Mouse (Mus musculus): ENCODE data around the gene Cbx7.

The Cbx7 gene

DNA sequence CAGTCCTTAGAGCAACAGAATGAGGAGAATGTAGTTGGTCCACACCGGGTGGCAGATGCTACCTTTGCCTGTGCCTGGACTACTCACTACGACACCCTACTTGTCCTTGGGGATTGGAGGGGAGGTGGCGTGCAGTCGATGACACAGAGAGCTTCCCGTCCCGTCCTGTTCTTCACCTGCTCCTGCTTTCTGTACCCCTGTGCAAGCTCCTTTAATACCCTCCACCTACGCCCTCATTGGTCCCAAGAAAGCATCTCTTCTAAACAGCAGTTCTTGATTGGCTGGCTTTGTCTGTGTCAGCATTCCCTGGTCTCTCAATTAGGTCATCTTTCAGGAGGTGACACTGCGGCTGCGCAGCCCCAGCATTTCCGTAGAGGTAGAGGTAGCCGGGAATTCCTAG is at the start of gene Cbx7:
Gene Cbx7 (minus strand): TSS at position 180 of the 400 bp plus-strand sequence.
- DNase-seq (ENCODE audit: low read depth, low spot score) = no peak

DNA sequence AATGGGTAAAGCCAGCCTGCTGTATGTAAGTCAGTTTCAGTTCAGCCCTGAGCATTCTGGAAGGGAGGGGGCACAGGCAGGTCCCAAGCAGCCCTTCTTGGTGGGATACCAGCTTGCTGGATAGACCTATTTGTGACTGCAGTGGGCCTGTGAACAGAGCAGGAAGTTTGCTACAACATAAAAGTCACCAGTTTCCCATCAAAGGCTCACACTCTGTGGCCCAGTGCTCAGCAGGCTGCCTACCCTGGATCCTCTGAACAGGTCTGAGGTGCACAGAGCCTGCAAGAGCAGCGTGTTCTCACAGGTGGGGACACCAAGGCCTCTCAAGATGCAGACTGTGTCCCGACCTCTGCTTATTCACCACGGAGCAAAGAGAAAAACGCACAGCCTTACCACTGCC is 49.6 kb upstream of the Cbx7 start:
- DNase-seq (ENCODE audit: low read depth, low spot score) = no peak

DNA sequence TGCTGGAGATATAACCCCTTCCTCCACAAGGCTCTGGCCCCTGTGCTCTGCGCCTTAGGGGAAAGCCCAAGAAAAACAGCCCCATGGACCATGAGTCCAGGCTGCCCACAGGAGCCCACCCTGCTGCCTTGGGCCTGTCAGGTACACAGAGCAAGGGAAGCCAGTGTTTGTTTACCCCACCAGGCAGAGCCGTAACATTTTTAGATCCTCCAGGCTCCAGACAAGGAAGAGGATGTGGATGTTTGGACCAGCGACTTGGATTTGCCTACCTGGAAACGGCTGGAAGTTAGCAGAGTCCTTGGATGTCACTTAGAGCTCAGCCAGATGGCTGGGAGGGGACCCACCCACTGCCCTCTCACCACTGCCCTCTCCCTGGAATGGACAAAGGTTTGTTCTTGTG is 48.7 kb upstream of the Cbx7 start:
- DNase-seq (ENCODE audit: low read depth, low spot score) = no peak

DNA sequence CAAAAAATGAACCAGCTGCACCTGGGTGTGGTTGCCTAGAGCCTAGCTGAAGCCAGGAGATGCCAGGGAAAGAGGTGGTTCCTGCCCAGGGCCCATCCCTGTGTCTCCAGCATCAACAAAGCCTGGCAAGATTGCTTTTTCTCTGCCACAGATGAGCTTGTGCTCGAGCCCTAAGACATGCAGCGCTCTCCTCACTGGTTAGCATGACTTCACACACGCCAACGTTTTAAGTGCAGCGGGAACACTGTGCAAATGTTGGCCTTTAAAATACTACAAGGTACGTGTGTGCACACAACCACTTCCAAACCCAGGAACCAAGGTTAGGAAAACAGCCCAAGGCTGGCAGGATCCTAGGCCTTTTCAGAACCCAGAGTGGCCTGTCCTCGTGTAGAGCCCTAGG is 48.3 kb upstream of the Cbx7 start:
- no peak for DNase-seq (ENCODE audit: low read depth, low spot score)

DNA sequence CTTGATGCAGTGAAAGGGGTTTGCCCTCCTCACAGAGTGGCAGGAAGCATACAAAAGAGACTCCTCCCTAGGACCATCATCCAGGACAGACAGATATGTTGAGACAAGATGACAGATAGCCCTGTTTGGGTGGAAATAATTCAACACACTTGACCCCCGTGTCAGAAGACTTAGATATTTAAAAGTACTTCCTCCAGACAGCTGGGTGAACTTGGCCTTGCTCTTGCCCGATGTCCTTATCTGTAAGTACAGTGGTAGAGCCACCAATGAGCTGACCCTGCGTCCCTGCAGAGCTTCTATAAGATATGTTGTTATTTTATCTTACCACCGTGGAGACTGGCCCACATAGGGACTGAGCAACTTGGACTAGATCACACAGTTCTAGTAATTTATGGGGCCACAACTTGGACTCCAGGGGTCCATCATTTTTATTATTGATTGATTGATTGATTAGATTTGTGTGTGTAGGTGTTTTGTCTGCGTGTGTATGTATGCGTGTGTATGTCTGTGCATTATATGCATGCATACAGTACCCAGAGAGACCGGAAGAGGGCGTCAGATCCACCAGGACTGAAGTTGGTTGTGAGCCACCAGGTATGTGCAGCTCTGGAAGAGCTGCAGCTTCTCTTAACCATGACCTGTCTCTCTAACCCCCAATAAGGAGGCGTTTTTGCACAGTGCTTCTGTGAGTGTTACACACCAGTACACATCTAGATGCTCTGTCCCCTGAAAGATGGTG is 45.8 kb upstream of the Cbx7 start:
- DNase-seq (ENCODE audit: low read depth, low spot score) = no peak

DNA sequence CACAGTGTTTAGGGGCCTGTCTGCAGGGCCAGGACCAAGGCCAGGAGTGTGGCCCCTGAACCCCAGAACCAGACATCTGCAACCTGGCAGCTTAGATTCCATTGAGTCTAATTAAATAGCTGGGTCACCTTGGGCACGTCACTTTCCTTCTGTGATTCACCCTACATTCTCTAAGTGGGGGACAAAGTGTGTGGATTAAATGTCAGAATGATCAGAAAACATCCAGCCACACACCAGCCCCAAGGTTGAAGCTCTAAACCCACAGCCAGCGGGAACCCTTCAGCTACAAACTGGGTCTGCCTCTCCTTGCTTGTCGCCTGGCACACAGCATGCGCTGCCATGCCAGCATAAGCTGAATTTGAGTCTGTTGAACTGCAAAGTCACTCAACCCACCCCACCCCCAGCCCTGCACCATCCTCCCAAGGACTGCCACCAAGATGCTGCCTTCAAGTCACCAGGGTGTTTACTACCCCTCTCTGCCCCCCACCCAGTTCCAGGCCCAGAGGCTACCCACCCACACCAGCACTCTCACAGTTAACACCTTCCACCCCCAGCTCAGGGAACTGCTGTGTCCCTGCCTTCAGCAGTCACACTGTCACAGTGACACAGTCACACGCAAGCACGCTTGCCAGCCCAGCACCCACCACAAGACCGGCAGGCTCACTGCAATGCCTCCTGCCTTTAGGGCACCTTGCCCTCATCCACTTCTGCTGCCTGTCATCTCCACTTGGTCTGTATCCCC is 44.5 kb upstream of the Cbx7 start:
- DNase-seq (ENCODE audit: low read depth, low spot score) = no peak

DNA sequence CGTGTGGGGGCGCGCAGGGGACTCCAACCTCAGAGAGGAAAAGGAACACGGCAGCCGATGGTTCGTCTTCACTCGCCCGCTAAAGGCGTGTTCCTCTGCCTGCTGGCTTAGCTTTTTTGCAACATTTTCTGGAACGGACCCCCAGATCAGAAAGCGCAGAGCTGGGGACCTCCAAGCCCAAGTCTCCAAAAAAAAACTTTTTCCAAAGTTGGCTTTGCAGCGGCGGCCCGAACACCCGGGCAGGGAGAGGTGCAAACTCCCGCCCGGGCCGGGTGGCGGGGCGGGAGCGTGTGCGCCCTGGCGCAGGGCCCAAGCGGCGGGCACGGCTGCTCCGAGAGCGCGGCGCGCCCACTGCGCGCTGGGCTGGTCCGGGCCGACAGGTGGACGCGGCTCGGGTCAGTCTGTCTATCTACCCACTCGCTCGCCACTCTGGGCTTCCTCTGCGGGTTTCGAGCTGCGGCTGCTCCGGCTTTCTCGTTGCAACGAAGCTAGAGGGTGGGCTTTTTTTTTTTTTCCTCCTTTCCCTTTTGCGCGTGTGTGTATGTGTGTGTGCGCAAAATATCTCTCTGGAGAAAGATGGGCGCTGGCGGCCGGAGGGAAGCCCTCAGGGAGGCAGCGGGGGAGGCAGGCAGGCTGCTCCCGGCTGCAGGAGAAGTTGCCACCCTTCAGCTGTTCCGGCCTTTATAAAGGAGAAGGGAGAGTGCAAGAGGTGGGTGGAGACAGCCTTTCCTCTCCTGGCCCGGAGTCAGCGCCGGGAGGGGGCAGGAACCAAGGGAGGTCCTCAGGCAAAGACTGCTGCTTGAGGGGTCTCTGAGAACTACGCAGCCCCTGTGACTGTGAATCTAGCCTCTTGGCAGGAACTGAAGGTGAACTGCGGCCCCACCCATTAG is 43.6 kb upstream of the Cbx7 start, which contains the start of gene Pdgfb:
Gene Pdgfb (minus strand): TSS at position 657 of the 890 bp plus-strand sequence.
- no peak for DNase-seq (ENCODE audit: low read depth, low spot score)

DNA sequence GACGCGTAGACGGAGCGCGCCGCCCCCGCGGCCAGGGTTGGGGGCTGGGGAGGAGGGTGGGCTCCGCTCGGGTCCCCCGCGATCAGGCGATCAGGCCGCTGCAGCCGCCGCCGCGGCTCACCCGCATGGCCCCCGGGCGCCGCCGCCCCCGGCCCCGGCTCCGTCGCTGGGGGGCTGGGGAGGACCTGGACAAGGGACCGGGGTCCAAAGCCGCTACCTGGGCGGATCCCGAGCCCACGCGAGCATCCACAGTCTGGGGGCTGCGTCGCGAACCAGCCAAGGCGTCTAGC is 43.1 kb upstream of the Cbx7 start:
- DNase-seq (ENCODE audit: low read depth, low spot score) = no peak

DNA sequence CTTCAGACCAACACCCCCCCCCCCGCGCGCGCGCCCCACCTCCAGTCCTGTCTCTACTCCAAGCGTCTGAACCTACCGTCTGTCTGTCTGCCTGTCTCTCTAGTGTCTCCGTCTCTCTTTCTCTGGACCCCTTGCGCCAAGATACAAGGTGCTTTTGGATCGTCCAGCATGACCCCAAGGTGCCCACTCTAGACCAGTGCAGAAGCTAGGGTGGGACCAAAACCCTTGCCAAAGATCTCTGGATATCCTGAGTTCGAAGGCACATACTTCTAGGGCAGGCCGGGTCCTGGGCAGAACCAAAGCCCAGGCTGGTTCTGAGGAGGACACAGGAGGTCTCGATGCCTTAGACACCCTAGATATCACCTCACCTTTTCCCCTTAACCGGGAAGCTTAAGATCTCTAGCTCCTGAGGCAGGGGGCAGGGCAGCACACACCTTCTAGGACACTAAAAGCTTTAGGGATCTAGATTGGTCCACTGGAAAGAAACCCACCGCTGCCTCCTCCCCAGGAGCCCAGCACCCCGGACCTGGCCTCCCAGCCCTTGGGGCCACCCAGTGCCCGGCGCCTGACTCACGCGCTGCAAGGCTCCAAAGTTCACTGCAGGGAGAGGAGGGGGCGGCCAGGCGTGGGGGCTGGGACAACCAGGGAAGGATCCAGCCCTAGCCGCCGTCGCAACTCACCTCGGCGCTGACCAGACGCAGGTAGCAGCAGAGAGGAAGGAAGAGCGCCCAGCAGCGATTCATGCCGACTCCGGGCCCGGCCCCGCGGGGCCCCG is 42.5 kb upstream of the Cbx7 start:
- DNase-seq (ENCODE audit: low read depth, low spot score) = no peak

DNA sequence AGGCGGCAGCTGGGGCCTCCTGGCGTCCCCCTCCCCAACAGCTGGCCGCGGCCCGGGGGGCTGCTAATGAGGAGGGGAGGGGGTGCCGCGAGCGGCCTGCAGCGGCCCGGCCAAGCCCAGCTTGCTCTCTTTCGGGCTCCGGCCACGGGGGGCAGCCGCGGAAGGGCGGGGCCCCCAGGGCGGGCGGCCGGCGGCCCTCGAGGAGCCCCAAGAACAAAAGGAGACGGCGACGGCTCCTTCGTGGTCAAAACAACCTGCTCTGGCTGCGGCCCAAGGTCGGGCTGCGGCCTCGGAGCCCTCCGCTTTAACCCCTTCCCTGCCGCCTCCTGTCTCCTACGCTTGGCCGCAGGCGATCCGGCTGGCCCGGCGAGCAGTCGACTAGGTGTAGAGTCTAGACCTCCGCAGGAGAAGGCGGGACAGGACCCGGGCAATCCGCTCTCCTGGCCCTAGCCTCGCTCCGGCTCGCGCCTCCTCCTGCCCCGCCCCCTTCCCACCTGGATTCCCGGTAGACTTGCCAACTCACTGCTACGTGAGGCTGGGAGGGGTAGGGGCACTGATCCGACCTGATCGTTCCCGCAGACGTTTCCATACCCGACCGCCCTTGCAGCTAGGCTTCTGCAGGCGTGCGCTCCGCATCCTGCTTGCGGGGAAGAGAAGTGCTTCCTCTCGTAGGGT is 41.7 kb upstream of the Cbx7 start:
- no peak for DNase-seq (ENCODE audit: low read depth, low spot score)

DNA sequence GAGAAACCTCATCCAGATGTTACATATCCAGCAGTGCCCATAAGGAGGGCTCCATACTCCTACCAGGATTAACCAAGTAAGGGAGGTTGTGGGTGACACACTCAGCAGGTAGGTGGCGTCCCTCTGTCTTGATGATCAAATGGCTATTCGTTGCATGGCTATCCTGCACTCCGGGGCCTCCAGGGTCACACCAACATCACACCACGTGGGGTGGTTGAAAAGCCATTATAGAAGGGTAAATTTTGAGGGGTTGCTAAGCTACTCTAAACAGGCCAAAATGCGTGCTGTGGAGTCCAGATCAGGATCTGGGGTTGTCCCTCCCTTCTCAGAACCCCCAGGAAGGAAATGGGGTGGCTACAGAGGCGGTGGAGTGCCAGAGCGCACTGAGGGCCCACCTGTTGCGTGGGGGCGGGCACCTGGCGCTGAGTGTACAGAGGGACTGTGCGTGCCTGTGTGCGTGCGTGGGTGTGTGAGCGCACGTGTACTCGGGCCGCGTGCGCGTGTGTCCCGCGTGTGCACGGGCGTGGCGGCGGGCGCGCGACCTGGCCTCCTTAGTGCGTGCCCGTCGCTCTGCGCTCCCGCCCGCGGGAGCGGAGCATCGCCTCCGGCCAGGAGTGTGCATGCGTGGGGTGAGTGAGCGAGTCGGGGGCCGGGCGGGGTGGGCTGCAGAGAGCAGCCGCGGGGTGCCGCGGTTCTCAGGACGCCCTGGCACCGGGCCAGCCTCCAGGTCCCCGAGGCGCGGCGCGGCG is 41.0 kb upstream of the Cbx7 start:
- no peak for DNase-seq (ENCODE audit: low read depth, low spot score)

DNA sequence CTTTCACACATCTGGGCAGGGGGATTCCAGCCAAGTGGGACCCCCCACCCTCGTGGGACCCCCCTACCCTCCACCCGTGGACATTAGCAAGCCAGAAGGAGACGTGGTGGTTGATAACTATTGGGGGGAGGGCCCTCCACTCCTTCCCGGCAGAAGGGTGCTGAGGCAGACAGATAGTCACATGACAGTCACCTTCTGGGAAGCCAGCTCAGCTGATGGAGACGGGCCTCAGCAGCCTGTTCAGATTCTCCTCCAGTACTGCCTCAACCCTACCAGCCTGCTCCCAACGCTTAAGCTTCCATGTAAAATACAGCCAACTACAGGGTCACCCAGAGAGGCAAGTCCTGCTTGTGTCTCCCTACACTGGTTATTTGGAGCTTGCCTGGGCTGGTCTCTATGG is 40.3 kb upstream of the Cbx7 start:
- DNase-seq (ENCODE audit: low read depth, low spot score) = no peak

DNA sequence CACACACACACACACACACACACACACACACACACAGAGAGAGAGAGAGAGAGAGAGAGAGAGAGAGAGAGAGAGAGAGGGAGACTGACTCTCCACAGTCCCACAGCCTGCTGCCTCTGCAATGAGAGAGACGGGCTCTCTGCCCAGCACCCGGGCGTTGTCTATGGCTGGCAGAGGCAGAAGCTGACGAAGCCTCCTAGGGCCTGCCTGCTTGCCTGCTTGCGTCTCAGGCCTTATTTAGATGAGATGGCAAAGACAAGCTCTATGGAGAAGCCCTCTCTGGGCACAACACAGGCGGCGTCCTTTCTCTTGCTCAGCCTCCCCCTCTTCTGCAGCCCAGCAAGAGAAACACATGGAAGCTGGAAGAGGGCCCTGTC is 39.3 kb upstream of the Cbx7 start:
- no peak for DNase-seq (ENCODE audit: low read depth, low spot score)

DNA sequence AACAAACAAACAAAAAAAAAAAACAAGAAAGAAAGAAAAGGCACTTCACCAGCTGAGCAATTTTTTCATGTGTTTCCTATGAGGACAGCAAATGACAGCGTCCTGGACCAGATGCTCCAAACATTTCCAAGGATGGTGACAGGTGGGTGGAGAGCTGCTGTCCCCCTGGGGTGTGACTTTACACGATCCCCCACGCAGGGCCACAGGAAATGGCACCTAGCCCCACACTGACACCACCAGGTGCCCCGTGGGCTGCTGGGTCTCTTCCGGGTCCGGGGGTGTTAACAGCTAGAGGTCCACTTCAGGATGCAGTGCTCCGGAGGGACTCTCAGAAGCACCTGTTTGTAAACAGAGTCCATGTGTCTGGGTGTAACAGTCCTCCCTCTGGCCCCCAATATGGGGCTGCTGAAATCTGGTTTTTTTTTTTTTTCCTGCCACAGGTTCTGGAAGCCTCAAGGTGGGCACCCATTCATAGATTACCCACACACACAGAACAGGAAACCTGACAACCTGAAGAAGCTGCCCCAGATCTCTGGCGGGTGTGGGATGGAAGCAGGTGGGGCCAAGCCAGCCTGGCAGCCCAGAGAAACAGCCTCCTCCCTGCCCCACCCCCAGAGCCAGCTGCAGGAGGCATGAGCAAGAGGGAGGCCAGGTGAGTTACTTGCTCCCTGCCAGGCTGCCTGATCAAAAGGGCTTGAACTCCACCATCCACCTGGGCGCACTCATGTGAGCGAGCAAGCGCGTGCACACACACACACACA is 38.7 kb upstream of the Cbx7 start:
- DNase-seq (ENCODE audit: low read depth, low spot score) = no peak

DNA sequence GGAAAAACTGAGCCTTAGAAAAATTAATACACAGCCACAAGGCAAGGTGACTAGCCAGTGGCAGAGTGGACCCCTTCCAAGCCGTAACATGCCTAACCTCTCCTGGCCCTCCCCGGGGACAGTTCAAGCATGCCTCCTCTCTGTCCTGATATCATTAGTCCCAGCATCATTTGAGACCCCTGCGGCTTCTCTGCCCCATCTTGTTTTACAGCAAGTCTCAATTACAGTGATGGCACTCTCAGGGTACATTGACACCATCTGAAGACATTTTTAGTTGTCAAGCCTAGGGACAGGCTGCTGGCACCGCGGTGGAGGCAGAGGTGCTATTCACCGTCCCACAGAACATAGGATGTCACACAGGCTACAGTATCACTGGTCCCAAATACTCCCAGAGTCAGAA is 37.5 kb upstream of the Cbx7 start:
- no peak for DNase-seq (ENCODE audit: low read depth, low spot score)

DNA sequence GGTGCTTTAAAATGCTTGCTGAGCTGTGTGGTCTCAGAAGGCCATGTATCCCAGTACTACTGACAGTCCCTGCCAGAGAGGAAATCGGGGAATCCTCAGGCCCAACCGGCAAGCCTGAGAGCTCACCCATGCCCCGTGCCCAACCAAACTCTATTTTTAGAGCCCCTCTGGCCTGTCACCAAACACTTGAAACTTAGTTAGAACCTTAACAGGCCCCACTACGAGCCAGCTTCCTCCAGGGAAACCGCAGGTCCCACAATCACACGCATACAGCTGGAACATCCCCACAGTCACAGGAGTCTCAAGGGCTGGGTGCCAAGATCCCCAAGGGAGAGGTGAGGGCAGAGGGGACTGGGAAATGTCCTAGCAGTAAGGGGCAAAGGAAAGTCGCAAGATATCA is 35.2 kb upstream of the Cbx7 start:
- no peak for DNase-seq (ENCODE audit: low read depth, low spot score)

DNA sequence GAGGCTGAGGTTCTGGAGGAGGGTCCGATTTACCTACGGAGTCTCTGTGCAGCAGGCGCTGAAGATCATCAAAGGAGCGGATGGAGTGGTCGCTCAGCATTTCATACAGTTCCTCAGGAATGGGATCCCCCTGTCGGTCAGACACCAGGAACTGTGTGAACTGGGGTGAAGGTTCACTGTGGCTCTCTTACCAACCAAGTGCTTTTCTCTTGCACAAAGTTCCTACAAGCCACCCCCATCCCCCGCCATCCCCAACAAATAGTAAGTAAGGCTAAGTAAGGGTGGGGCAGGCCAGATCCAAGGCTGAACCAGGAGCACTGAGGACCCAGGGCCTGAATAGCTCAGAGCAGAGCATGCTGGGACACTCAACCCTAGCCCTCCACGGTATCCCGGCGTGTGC is 34.5 kb upstream of the Cbx7 start:
- no peak for DNase-seq (ENCODE audit: low read depth, low spot score)

DNA sequence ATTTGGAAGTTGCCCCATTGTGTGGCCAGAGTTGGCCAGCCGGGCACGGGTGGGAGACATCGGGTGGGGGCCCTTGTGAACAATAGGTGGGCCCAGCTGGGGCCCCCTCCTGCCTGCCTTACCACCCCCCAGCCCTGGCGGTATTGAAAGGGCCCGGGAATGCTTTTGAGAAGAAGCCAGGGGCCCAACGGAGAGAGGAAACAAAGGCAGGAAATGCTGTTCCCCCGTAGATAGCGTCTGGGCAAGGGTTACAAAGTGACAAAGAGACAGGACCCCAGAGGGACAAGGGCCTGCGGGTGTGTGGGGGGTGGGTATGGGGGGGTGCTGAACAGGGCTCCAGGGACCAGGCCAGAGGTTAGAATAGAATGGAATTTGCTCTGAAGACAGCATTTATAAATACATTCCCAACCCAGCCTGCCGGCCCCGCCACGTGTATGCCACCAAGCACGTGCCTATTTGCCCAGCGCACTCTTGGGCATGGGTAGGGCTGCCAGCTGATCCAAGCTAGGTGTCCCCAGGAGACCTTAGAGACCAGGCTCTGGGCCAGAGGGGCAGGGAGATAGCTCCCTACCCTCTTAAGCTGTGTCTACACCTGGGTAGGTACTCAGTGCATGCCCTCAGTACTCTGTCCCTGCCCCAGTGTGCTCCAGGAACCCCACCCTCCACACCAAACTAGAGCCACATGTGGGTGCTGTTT is 33.9 kb upstream of the Cbx7 start:
- DNase-seq (ENCODE audit: low read depth, low spot score) = no peak

DNA sequence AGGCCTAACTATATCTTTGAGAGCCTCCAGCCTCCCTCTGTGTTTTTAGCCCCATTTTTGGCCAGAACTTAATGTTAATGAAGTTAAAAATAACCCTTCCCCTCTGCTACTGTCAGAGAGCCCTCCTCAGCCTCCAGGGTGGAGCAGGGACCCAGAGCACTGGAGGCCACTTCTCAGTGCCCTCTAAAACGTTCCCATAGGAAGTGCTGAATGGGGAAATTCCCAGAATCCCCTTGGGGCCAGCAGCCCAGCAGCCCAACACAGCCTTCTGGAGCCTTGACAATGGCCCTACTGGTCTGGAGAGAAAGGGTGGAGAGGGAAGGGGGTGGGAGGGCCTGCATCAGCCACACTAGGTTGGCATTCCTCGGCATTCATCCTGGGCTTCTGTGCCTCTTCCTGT is 32.7 kb upstream of the Cbx7 start:
- DNase-seq (ENCODE audit: low read depth, low spot score) = peak; percentile 30

All from 3T3-L1 (cell line).